Mouse (Mus musculus) layer of hippocampus, postnatal 10 days (tissue): Measurements from ENCODE around the gene Cox7b. TPM values are rescaled to one million over a fixed set of nuclear protein-coding genes. Genes with fewer than 3 reads are reported as not detected.
A peak's percentile ranks its signal among the peaks of the same experiment; 100 is the strongest.
"Not testable (repeated sequence)": the region's sequence is repeated elsewhere in the genome, so short reads cannot be mapped to it uniquely, and the experiment has no call there.

Source experiments
- DNase-seq, 2 experiments: peaks; one replicate each; pipeline ENCODE4 v3.0.0; 2021; ENCODE audit warnings: low spot score in 2 of 2
- long read RNA-seq: library from polyadenylated mRNA; stranded (forward); transcript quantifications from one replicate; pipeline ENCODE4 v2.0.0, GENCODE M21; 2023
- total RNA-seq, 2 experiments: library from RNA; stranded (reverse); gene quantifications; 2 replicates each; pipeline ENCODE4 v1.2.3; 2021

The Cox7b gene
- total RNA-seq: 100 to 1,000 TPM; 304 to 332 TPM
- long read RNA-seq, transcript Cox7b-201 (3 exons, 1,001 nt): major isoform, 311 of 429 reads
- long read RNA-seq, partial matches to known transcripts: 108 of 429 reads
- long read RNA-seq, other reads (novel, unspliced or antisense): 6 of 429 reads

GRCm38 (mm10) chrX:106015571-106016322, at the start of gene Cox7b:
Gene Cox7b (plus strand): TSS chrX:106015700.
- peak; percentile 62 to 70 for DNase-seq

- no peak for DNase-seq
Observed at GRCm38 (mm10) chrX:106001605-106002004, 13.9 kb upstream of the Cox7b start.

GRCm38 (mm10) chrX:106010762-106011161, 4.7 kb upstream of the Cox7b start:
- no peak for DNase-seq

- peak; percentile 66 to 77 for DNase-seq
Observed at GRCm38 (mm10) chrX:106011465-106012159, 3.9 kb upstream of the Cox7b start, which contains the start of gene Magt1. Gene Magt1 (minus strand): TSS chrX:106011906.

- DNase-seq: no peak
Observed at GRCm38 (mm10) chrX:106012559-106012958, 2.9 kb upstream of the Cox7b start.

- peak; percentile 33 to 52 for DNase-seq
Observed at GRCm38 (mm10) chrX:106013217-106013616, 2.3 kb upstream of the Cox7b start.

GRCm38 (mm10) chrX:106014741-106015377, 641 bp upstream of the Cox7b start:
- DNase-seq: not testable (repeated sequence)

- DNase-seq: no peak
Observed at GRCm38 (mm10) chrX:106017102-106017501, 1.6 kb downstream of the Cox7b start.

GRCm38 (mm10) chrX:106017516-106017915, 2.0 kb downstream of the Cox7b start:
- DNase-seq: no peak

- DNase-seq: peak; percentile 86 to 87
Observed at GRCm38 (mm10) chrX:106026418-106027342, 11.2 kb downstream of the Cox7b start, which contains the start of gene Atp7a. Gene Atp7a (plus strand): TSS chrX:106027276.

- DNase-seq: no peak
Observed at GRCm38 (mm10) chrX:106027343-106027674, 11.8 kb downstream of the Cox7b start.

GRCm38 (mm10) chrX:106030176-106030575, 14.7 kb downstream of the Cox7b start:
- no peak for DNase-seq

GRCm38 (mm10) chrX:106031124-106031523, 15.6 kb downstream of the Cox7b start:
- DNase-seq: no peak

- DNase-seq: no peak
Observed at GRCm38 (mm10) chrX:106035727-106036126, 20.2 kb downstream of the Cox7b start.

GRCm38 (mm10) chrX:106037185-106037752, 21.8 kb downstream of the Cox7b start:
- no peak for DNase-seq

- no peak for DNase-seq
Observed at GRCm38 (mm10) chrX:106043863-106044617, 28.5 kb downstream of the Cox7b start.

- DNase-seq: no peak
Observed at GRCm38 (mm10) chrX:106045455-106045854, 30.0 kb downstream of the Cox7b start.

- no peak for DNase-seq
Observed at GRCm38 (mm10) chrX:106045928-106046327, 30.4 kb downstream of the Cox7b start.

GRCm38 (mm10) chrX:106048191-106048590, 32.7 kb downstream of the Cox7b start:
- no peak for DNase-seq
